Mouse (Mus musculus): Measurements from ENCODE around the gene Ugt2a3.
"Not testable (repeated sequence)": the region's sequence is repeated elsewhere in the genome, so short reads cannot be mapped to it uniquely, and the experiment has no call there.

Gene Ugt2a3

GRCm38 (mm10) chr5:87336961-87337697 lies at the start of gene Ugt2a3:
Ugt2a3 (minus strand) TSS chr5:87337195.
- no peak for DNase-seq (ENCODE audit: low spot score in 2 of 2)

GRCm38 (mm10) chr5:87380234-87380633 lies 43.2 kb upstream of the Ugt2a3 start:
- no peak for DNase-seq (ENCODE audit: low spot score in 2 of 2)

DNA sequence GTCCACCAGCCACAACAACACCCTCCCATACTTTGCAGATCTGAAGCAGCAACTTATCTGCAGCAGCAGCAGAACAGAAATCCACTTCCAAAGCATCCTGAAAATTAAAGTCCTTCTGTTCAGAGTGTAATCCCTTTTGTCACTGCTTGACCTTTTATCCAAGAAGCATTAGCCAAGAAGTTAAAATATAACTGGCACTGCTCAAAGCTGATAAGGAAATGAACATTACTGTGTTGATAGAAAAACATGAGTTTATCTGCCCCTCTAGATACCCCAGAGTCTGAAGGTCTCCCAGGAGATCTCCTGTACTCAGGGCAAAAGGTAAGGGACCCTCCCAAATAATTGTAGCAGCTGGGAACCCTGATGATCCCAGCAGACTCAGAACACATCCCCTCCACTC lies 42.8 kb upstream of the Ugt2a3 start:
- no peak for DNase-seq (ENCODE audit: low spot score in 2 of 2)

- DNase-seq (ENCODE audit: low spot score in 2 of 2): no peak
Observed at GRCm38 (mm10) chr5:87375874-87376383, 38.9 kb upstream of the Ugt2a3 start.

DNA sequence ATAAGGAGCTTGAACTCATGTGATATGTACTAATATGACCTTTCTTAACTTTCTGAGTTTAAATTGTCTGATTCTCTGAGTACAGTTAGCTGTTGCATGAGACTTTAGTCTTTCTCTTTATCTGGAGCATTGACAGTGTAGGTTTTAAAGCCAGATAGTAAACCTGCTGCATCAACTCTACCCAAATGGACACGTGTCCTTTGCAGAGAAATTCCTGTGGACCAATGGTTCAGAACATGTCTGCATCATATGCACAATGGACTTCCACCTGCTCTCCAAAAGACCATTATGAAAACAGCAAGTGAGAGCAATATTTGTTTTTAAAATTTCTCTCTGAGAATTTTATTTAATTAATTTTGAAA lies 36.5 kb upstream of the Ugt2a3 start:
- no peak for DNase-seq (ENCODE audit: low spot score in 2 of 2)

DNA sequence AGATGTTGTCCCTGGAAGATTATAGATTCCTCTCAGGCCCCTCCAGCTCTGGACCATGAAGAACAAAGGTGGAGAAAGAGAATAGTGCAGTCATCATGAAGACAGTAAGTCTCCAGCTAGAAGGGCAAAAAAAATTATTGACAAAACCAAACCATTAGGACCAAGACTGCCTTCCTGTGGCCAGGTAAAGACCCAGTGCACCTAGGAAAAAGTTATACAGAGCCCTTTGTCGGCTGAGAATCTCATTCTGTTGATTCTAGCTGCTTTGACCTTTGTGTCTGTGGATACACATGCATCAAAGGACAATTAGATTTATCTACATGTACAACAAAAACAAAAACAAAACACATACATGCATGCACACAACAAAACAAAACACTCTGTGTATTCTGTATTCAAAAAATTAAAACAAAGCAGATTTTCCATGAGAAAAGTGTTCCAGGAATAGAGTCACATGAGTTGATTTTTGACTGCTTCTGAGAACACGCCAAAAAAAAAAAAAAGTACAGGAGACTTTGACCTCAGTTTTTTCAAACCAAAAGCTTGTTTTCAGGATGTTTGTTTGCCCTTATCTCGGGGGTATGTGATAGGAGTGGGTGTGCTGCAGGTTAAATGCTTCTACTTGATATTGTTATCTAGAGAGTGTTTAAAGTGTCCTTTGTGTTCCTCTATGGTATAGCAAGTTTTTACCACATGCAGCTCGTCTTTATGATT lies 36.0 kb upstream of the Ugt2a3 start:
- DNase-seq (ENCODE audit: low spot score in 2 of 2): not testable (repeated sequence)

GRCm38 (mm10) chr5:87350350-87350749 lies 13.4 kb upstream of the Ugt2a3 start:
- DNase-seq (ENCODE audit: low spot score in 2 of 2): no peak

DNA sequence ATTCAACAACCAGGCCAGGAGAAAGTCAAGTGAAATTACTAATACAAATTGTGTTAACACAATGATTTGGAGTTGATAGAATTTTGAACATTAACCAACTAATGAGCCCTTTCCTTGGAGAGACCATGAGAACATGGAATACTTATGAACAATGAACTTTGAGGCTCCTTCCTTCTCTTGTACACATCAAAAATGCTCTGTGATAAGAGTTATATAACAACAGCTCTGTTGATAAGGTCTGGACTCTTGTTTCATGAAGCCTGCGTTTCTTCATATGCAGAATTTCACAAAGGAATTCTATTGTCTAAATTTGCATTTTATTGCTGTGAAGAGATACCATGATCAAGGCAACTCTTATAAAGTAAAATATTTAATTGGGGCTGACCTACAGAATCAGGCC lies 12.2 kb upstream of the Ugt2a3 start:
- not testable (repeated sequence) for DNase-seq (ENCODE audit: low spot score in 2 of 2)

- DNase-seq (ENCODE audit: low spot score in 2 of 2): not testable (repeated sequence)
Observed at GRCm38 (mm10) chr5:87347479-87348078, 10.6 kb upstream of the Ugt2a3 start.

DNA sequence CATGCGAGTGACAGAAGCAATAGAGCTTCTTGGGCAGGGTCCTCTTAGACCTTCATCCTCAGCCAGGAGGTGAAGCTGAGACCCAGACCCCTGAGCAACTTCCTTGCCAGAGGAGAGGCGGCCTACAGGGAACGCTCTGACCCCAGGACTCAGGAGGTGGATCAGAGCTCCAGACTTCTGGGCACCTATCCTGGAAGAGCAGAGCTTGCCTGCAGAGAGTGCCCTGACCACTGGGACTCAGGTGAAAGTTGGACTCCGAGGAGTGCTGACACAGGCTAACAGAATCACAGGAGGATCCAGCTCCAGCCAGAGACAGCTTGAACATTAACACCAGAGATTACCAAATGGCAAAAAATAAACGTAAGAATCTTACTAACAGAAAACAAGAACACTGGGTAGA lies 3.5 kb upstream of the Ugt2a3 start:
- no peak for DNase-seq (ENCODE audit: low spot score in 2 of 2)

DNA sequence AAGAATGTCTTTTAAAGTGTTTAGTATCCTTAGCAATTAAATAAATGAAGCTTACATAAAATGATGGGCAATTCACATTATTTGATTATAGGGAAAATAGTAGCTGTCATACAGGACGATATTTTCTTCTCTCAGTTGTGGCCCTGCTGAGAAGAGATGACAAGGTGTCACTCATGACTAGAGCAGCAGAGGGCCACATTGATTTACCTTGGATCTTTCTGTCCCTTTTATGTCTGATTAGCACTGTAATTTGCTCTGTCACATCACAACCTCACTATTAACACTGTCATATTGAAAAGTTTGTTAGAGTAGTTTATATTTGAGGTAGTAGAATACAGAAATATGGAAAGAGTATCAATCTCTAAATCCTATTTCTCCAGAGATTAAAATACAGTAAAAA lies 1.8 kb downstream of the Ugt2a3 start:
- no peak for DNase-seq (ENCODE audit: low spot score in 2 of 2)

- DNase-seq (ENCODE audit: low spot score in 2 of 2): no peak
Observed at GRCm38 (mm10) chr5:87333584-87333983, 3.4 kb downstream of the Ugt2a3 start.

- DNase-seq (ENCODE audit: low spot score in 2 of 2): no peak
Observed at GRCm38 (mm10) chr5:87311392-87311791, 25.6 kb downstream of the Ugt2a3 start.

DNA sequence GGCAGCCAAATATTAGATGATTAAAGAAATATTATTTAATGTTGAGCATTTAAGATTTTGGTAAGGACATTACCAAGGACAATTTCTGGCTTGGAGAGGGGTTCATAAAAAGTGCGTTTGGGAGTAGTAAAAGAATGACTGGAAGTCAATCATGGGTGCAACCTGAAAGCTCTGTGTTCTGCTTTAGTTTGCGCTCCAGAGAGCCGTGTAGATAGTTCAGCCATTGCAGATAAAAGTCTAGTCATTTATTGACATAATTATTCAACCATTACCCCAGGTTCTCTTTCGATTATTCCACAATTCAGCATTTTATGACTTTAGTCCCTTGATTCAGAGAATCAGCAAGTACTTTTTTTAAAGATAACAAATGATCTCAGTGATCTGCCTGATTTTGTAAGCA lies 50.8 kb downstream of the Ugt2a3 start:
- not testable (repeated sequence) for DNase-seq (ENCODE audit: low spot score in 2 of 2)

GRCm38 (mm10) chr5:87275986-87276385 lies 61.0 kb downstream of the Ugt2a3 start:
- DNase-seq (ENCODE audit: low spot score in 2 of 2): not testable (repeated sequence)

DNA sequence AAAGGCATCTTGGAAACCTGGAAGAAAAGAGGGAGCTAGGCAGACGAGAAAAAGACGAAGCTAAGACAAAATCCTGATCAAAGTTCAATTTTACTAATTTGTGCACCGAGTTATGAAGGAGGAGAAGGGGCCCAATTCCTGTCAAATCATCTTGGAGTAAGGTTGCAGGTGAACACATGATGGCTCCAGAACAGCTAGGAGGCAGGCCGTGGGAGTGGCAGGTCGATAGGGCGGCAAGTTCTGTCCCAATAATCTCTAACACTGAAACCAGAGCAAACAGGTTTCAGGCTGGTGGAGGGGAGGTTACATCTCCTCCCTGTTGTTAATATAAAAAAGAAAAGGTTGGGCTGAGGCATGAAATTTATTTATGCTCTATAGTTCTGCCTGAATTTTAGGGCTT lies 61.4 kb downstream of the Ugt2a3 start:
- no peak for DNase-seq (ENCODE audit: low spot score in 2 of 2)
